Mouse (Mus musculus) erythroblast, adult 5-6 weeks (primary cell): ENCODE data around the gene Dnm1. TPM values are rescaled to one million over a fixed set of nuclear protein-coding genes. Genes with fewer than 3 reads are reported as not detected.

Source experiments
- ATAC-seq: replicated peaks from 2 replicates; pipeline ENCODE4 v1.8.0; 2016; ENCODE audit warnings: moderate number of reproducible peaks, mild to moderate bottlenecking, moderate TSS enrichment, inconsistent platforms; ENCODE audit not compliant: poor library complexity, low FRiP score, severe bottlenecking
- total RNA-seq, 2 experiments: library from RNA; stranded (forward) in 1 of 2; stranded (reverse) in 1 of 2; fragments of 150-400 nt in 1 of 2; fragments of 200-764, 138-1000 nt in 1 of 2; gene quantifications; 2 replicates each; pipeline versions ENCODE4 v1.2.3 to v1.2.4; 2015 to 2017; ENCODE audit warnings: low replicate concordance in 2 of 2

Dnm1 gene
- not detected in 2 replicates for total RNA-seq (2015; ENCODE audit: low replicate concordance)
- total RNA-seq (2017; ENCODE audit: low replicate concordance) = not detected in 2 replicates

GRCm38 (mm10) chr2:32353007-32353542, at the start of gene Dnm1:
Gene Dnm1 (minus strand): TSS chr2:32353338.
- ATAC-seq = peak; percentile 86

- no peak for ATAC-seq
Observed at GRCm38 (mm10) chr2:32396695-32397094, 43.6 kb upstream of the Dnm1 start.

- peak; percentile 57 for ATAC-seq
Observed at GRCm38 (mm10) chr2:32395946-32396621, 42.9 kb upstream of the Dnm1 start.

- ATAC-seq = peak; percentile 90
Observed at GRCm38 (mm10) chr2:32395484-32395945, 42.4 kb upstream of the Dnm1 start, which contains the start of gene Ptges2. Gene Ptges2 (plus strand): TSS chr2:32395896.

- ATAC-seq = peak; percentile 12
Observed at GRCm38 (mm10) chr2:32394973-32395372, 41.8 kb upstream of the Dnm1 start.

- ATAC-seq = no peak
Observed at GRCm38 (mm10) chr2:32392063-32392462, 38.9 kb upstream of the Dnm1 start.

GRCm38 (mm10) chr2:32390871-32391270, 37.7 kb upstream of the Dnm1 start:
- no peak for ATAC-seq

- ATAC-seq = no peak
Observed at GRCm38 (mm10) chr2:32389157-32389556, 36.0 kb upstream of the Dnm1 start.

- no peak for ATAC-seq
Observed at GRCm38 (mm10) chr2:32387706-32388490, 34.8 kb upstream of the Dnm1 start, which contains the start of gene Lcn2. Gene Lcn2 (minus strand): TSS chr2:32388252.

- ATAC-seq = no peak
Observed at GRCm38 (mm10) chr2:32382689-32383088, 29.6 kb upstream of the Dnm1 start.

GRCm38 (mm10) chr2:32381775-32382223, 28.7 kb upstream of the Dnm1 start, which contains the start of gene 1110008P14Rik:
Gene 1110008P14Rik (minus strand): TSS chr2:32381938.
- ATAC-seq = peak; percentile 85

GRCm38 (mm10) chr2:32381141-32381774, 28.1 kb upstream of the Dnm1 start:
- peak; percentile 18 for ATAC-seq

- ATAC-seq = no peak
Observed at GRCm38 (mm10) chr2:32380001-32380500, 26.9 kb upstream of the Dnm1 start.

- ATAC-seq = no peak
Observed at GRCm38 (mm10) chr2:32376963-32377362, 23.8 kb upstream of the Dnm1 start.

- ATAC-seq = no peak
Observed at GRCm38 (mm10) chr2:32375317-32375940, 22.3 kb upstream of the Dnm1 start.

- no peak for ATAC-seq
Observed at GRCm38 (mm10) chr2:32374191-32374590, 21.1 kb upstream of the Dnm1 start.

GRCm38 (mm10) chr2:32367315-32367714, 14.2 kb upstream of the Dnm1 start:
- no peak for ATAC-seq

- ATAC-seq = no peak
Observed at GRCm38 (mm10) chr2:32364121-32364520, 11.0 kb upstream of the Dnm1 start.

GRCm38 (mm10) chr2:32363376-32364106, 10.4 kb upstream of the Dnm1 start:
- ATAC-seq = peak; percentile 40
